Mouse (Mus musculus): Measurements from ENCODE around the gene Acaa1a.

Gene Acaa1a

GRCm38 (mm10) chr9:119388956-119389355 lies 49.5 kb downstream of the Acaa1a start:
- peak; percentile 51 for DNase-seq (ENCODE audit: low read depth, low spot score)

DNA sequence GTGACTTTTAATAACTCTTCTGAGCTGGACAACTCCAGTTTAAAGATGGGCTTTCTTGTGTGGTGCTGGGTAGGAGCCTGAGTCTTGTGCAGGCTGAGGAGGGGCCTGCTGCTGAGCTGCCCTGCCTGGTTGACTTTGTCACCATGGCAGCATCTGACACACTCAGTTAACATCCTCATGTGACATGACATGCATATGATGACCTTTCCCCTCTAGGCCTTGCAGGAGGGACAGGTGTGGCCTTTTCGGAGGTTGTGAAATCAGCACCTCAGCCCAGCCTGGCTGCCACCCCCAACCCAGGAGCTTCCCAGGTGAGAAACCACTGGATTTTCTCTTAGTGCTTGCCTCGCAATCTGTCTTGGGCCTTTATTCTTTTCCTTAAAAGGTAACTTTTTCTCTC lies 50.7 kb downstream of the Acaa1a start:
- no peak for DNase-seq (ENCODE audit: low read depth, low spot score)

DNA sequence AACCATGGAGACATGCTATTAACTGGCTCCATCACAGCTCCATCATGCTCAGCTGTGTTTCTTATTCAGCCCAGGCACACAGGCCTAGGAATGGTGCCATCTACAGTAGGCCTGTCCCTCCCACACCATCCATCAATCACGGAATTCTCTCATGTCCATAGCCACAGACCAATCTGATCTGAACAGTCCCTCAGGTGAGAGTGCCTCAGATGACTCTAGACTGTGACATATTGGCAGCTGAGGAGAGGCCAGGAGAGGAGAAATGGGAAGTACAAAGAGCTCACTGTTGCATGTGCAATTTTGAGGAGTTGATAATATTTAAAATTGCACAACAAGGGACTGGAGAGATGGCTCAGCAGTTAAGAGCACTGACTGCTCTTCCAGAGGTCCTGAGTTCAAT lies 55.3 kb downstream of the Acaa1a start:
- DNase-seq (ENCODE audit: low read depth, low spot score) = no peak
